Mouse (Mus musculus): ENCODE results near the gene Slc39a3.
A peak's percentile ranks its signal among the peaks of the same experiment; 100 is the strongest.
"Not testable (repeated sequence)": the region's sequence is repeated elsewhere in the genome, so short reads cannot be mapped to it uniquely, and the experiment has no call there.

Slc39a3 gene

GRCm38 (mm10) chr10:81006005-81006677 is 31.1 kb downstream of the Slc39a3 start:
- no peak for DNase-seq (ENCODE audit: low spot score)

- no peak for DNase-seq (ENCODE audit: low spot score)
Measured at GRCm38 (mm10) chr10:81001161-81001560, 36.1 kb downstream of the Slc39a3 start.

- DNase-seq (ENCODE audit: low spot score): no peak
Measured at GRCm38 (mm10) chr10:81000197-81001062, 36.8 kb downstream of the Slc39a3 start.

- DNase-seq (ENCODE audit: low spot score): peak; percentile 96
Measured at GRCm38 (mm10) chr10:80999362-81000196, 37.6 kb downstream of the Slc39a3 start.

- peak; percentile 82 for DNase-seq (ENCODE audit: low spot score)
Measured at GRCm38 (mm10) chr10:80998778-80999177, 38.4 kb downstream of the Slc39a3 start.

- no peak for DNase-seq (ENCODE audit: low spot score)
Measured at GRCm38 (mm10) chr10:80998021-80998420, 39.2 kb downstream of the Slc39a3 start.

GRCm38 (mm10) chr10:80997332-80997731 is 39.9 kb downstream of the Slc39a3 start:
- no peak for DNase-seq (ENCODE audit: low spot score)

- DNase-seq (ENCODE audit: low spot score): no peak
Measured at GRCm38 (mm10) chr10:80996501-80996900, 40.7 kb downstream of the Slc39a3 start.

GRCm38 (mm10) chr10:80995091-80995632 is 42.1 kb downstream of the Slc39a3 start:
- peak; percentile 85 for DNase-seq (ENCODE audit: low spot score)

GRCm38 (mm10) chr10:80994621-80995020 is 42.6 kb downstream of the Slc39a3 start:
- DNase-seq (ENCODE audit: low spot score): no peak

- DNase-seq (ENCODE audit: low spot score): no peak
Measured at GRCm38 (mm10) chr10:80993276-80993675, 44.0 kb downstream of the Slc39a3 start.

- no peak for DNase-seq (ENCODE audit: low spot score)
Measured at GRCm38 (mm10) chr10:80991945-80992344, 45.3 kb downstream of the Slc39a3 start.

GRCm38 (mm10) chr10:80991007-80991406 is 46.2 kb downstream of the Slc39a3 start:
- no peak for DNase-seq (ENCODE audit: low spot score)

GRCm38 (mm10) chr10:80990406-80990805 is 46.8 kb downstream of the Slc39a3 start:
- no peak for DNase-seq (ENCODE audit: low spot score)

GRCm38 (mm10) chr10:80989854-80990253 is 47.4 kb downstream of the Slc39a3 start:
- not testable (repeated sequence) for DNase-seq (ENCODE audit: low spot score)

GRCm38 (mm10) chr10:80989446-80989845 is 47.8 kb downstream of the Slc39a3 start:
- no peak for DNase-seq (ENCODE audit: low spot score)

- peak; percentile 89 for DNase-seq (ENCODE audit: low spot score)
Measured at GRCm38 (mm10) chr10:80987709-80988441, 49.4 kb downstream of the Slc39a3 start.

- no peak for DNase-seq (ENCODE audit: low spot score)
Measured at GRCm38 (mm10) chr10:80986754-80987153, 50.5 kb downstream of the Slc39a3 start.

- DNase-seq (ENCODE audit: low spot score): no peak
Measured at GRCm38 (mm10) chr10:80985970-80986701, 51.1 kb downstream of the Slc39a3 start.

GRCm38 (mm10) chr10:80985241-80985969 is 51.8 kb downstream of the Slc39a3 start:
- peak; percentile 49 for DNase-seq (ENCODE audit: low spot score)

All from MN1 (cell line).